Mouse (Mus musculus): ENCODE measurements around the gene Haus8.

GRCm38 (mm10) chr8:71305988-71306387 is 33.3 kb upstream of the Haus8 start:
- TF ChIP-seq CTCF (IDR thresholded peaks at IDR 0.05; ENCODE audit: low read depth, low read length) (0 out of 2 replicates have a peak, but pooled peaks have one; percentile 5), POLR2A (IDR thresholded peaks at IDR 0.05; ENCODE audit: extremely low read depth, insufficient read depth, low read length) (no peak)
